Mouse (Mus musculus) liver, embryonic 14.5 days (tissue): ENCODE results near the gene Tnnt3.

Source experiments
- CTCF ChIP-seq: IDR thresholded peaks from 2 replicates; pipeline ENCODE4 v1.5.1; 2016; ENCODE audit warnings: antibody characterized with exemption, low read depth, control low read depth
- EP300 ChIP-seq: IDR thresholded peaks from 2 replicates; pipeline ENCODE4 v1.6.1; 2016; ENCODE audit warnings: antibody characterized with exemption, low read depth

- TF ChIP-seq CTCF, result no peak
- no peak for TF ChIP-seq EP300
Observed at GRCm38 (mm10) chr7:142458676-142459298, 39.8 kb upstream of the Tnnt3 start.
